Mouse (Mus musculus) forebrain, postnatal 0 days (tissue): ENCODE data around the gene Disc1. TPM values are rescaled to one million over a fixed set of nuclear protein-coding genes. Genes with fewer than 3 reads are reported as not detected.
A peak's percentile ranks its signal among the peaks of the same experiment; 100 is the strongest.

Experiments used
- ATAC-seq: fragments of 200-750 bp; cut with Nextera tagmentation; 2 replicates; pipeline ENCODE4 v1.8.0; 2017; ENCODE audit warnings: mild to moderate bottlenecking, moderate library complexity
- DNase-seq: peaks from one replicate; pipeline ENCODE4 v3.0.0-alpha.2; 2015
- H3K27ac ChIP-seq: fragments of 300-500 bp; sonication (generic); 2 replicates; pipeline ENCODE4 v1.5.1; 2014; ENCODE audit warnings: low read depth, mild to moderate bottlenecking, antibody characterized with exemption, low read length, moderate library complexity, mixed read lengths
- H3K27me3 ChIP-seq: fragments of 300-500 bp; sonication (generic); 2 replicates; pipeline ENCODE4 v1.6.1; 2014; ENCODE audit warnings: mild to moderate bottlenecking, low read length, mixed read lengths; ENCODE audit not compliant: insufficient read depth
- H3K36me3 ChIP-seq: fragments of 300-500 bp; sonication (generic); 2 replicates; pipeline ENCODE4 v1.6.1; 2014; ENCODE audit warnings: mild to moderate bottlenecking, moderate library complexity; ENCODE audit not compliant: insufficient read depth
- H3K4me1 ChIP-seq: fragments of 300-500 bp; sonication (generic); 2 replicates; pipeline ENCODE4 v1.6.1; 2014; ENCODE audit warnings: antibody characterized with exemption; ENCODE audit not compliant: insufficient read depth
- H3K4me2 ChIP-seq: fragments of 300-500 bp; sonication (generic); 2 replicates; pipeline ENCODE4 v1.6.1; 2014; ENCODE audit warnings: low read depth, mild to moderate bottlenecking, moderate library complexity
- H3K4me3 ChIP-seq: fragments of 300-500 bp; sonication (generic); 2 replicates; pipeline ENCODE4 v1.5.1; 2014; ENCODE audit warnings: low read depth, low read length, mixed read lengths
- H3K9ac ChIP-seq: fragments of 300-500 bp; sonication (generic); 2 replicates; pipeline ENCODE4 v1.6.1; 2014; ENCODE audit warnings: mild to moderate bottlenecking
- H3K9me3 ChIP-seq: fragments of 300-500 bp; sonication (generic); 2 replicates; pipeline ENCODE4 v1.6.1; 2016; ENCODE audit warnings: low read length
- CTCF ChIP-seq: sonication (generic); IDR thresholded peaks from 2 replicates; pipeline ENCODE4 v1.5.1; 2016; ENCODE audit warnings: antibody characterized with exemption, control low read depth, low read depth
- whole genome bisulfite sequencing: fragments of 180-500 bp; shearing (Covaris S2); extraction: QIAGEN DNeasy Blood & Tissue Kit; methylation state at CpG from one replicate; pipeline ENCODE4 v1.1.7; 2014; 5-methylcytosine and 5-hydroxymethylcytosine counted together
- polyA plus RNA-seq: library from polyadenylated mRNA; unstranded; fragments of >200 nt; fragmentation: Nextera tagmentation; extraction: Ambion mirVana; gene quantifications from 2 replicates; pipeline ENCODE4 v1.2.1, GENCODE M21; 2015
- total RNA-seq: library from RNA; depleted of rRNA; stranded (reverse); fragments of >200 nt; gene quantifications from 2 replicates; pipeline ENCODE4 v1.2.3, GENCODE M21; 2014

The Disc1 gene
- total and polyA plus RNA-seq, 2 experiments from 2014 or later = 0.73 to 6.4 TPM

- H3K36me3 ChIP-seq = no peaks in the 10 kb centered on the region
- H3K27me3 ChIP-seq = no peaks in the 10 kb centered on the region
- WGBS = 12% methylated on average over 10 of the region's 10 CpGs
- peaks cover 7% of the 10 kb centered on the region for H3K4me1 ChIP-seq
- H3K27ac ChIP-seq = peak overlapping the region; percentile 29; the same call in 1 of the 2 replicates
- H3K4me2 ChIP-seq = no peak overlapping the region
- no peak for TF ChIP-seq CTCF
- H3K4me3 ChIP-seq = no peak overlapping the region
- H3K9ac ChIP-seq = no peak overlapping the region
- DNase-seq (no peak), ATAC-seq (no peak)
- H3K9me3 ChIP-seq = no peaks in the 10 kb centered on the region
These were observed 80.9 kb downstream of the Disc1 start for GRCm38 (mm10) chr8:125134876-125135275.

- peak; percentile 97 for ATAC-seq
These were observed 85.7 kb downstream of the Disc1 start for GRCm38 (mm10) chr8:125139689-125140150.

GRCm38 (mm10) chr8:125140965-125141364, 87.0 kb downstream of the Disc1 start:
- ATAC-seq (no peak), DNase-seq (no peak)
- H3K27ac ChIP-seq = no peak overlapping the region
- H3K27me3 ChIP-seq = no peaks in the 10 kb centered on the region
- TF ChIP-seq CTCF = no peak
- no peak overlapping the region for H3K9ac ChIP-seq
- WGBS = 89% methylated on average over 7 of the region's 7 CpGs
- H3K4me3 ChIP-seq = no peak overlapping the region
- peaks cover 7% of the 10 kb centered on the region for H3K4me1 ChIP-seq
- no peak overlapping the region for H3K4me2 ChIP-seq
- no peaks in the 10 kb centered on the region for H3K9me3 ChIP-seq
- no peaks in the 10 kb centered on the region for H3K36me3 ChIP-seq

More at GRCm38 (mm10) chr8:125139689-125140150, 85.7 kb downstream of the Disc1 start:
- no peak overlapping the region for H3K9ac ChIP-seq
- no peak overlapping the region for H3K4me2 ChIP-seq
- peak overlapping the region; percentile 54 for H3K27ac ChIP-seq
- peak; percentile 65 for DNase-seq
- no peaks in the 10 kb centered on the region for H3K36me3 ChIP-seq
- H3K4me3 ChIP-seq = no peak overlapping the region
- H3K27me3 ChIP-seq = no peaks in the 10 kb centered on the region
- TF ChIP-seq CTCF = no peak
- no peaks in the 10 kb centered on the region for H3K9me3 ChIP-seq
- 35% methylated on average over 13 of the region's 13 CpGs for WGBS
- H3K4me1 ChIP-seq = peaks cover 7% of the 10 kb centered on the region

GRCm38 (mm10) chr8:125156863-125157640, 103.1 kb downstream of the Disc1 start:
- Histone ChIP-seq H3K4me2 (no peak overlapping the region), H3K9ac (no peak overlapping the region), H3K9me3 (no peaks in the 10 kb centered on the region), H3K36me3 (no peaks in the 10 kb centered on the region), H3K4me1 (no peaks in the 10 kb centered on the region), H3K4me3 (no peak overlapping the region), H3K27ac (no peak overlapping the region), H3K27me3 (no peaks in the 10 kb centered on the region)
- WGBS = 35% methylated on average over 20 of the region's 20 CpGs
- DNase-seq = no peak
- no peak for ATAC-seq
- no peak for TF ChIP-seq CTCF

- no peak overlapping the region for H3K4me2 ChIP-seq
- H3K36me3 ChIP-seq = no peaks in the 10 kb centered on the region
- ATAC-seq (no peak), DNase-seq (no peak)
- no peak overlapping the region for H3K4me3 ChIP-seq
- H3K27ac ChIP-seq = no peak overlapping the region
- no peak for TF ChIP-seq CTCF
- no peak overlapping the region for H3K9ac ChIP-seq
- H3K27me3 ChIP-seq = no peaks in the 10 kb centered on the region
- 88% methylated on average over 5 of the region's 5 CpGs for WGBS
- no peaks in the 10 kb centered on the region for H3K4me1 ChIP-seq
- no peaks in the 10 kb centered on the region for H3K9me3 ChIP-seq
These were observed 103.6 kb downstream of the Disc1 start for GRCm38 (mm10) chr8:125157641-125158005.

GRCm38 (mm10) chr8:125159387-125159786, 105.4 kb downstream of the Disc1 start:
- no peaks in the 10 kb centered on the region for H3K9me3 ChIP-seq
- 40% methylated on average over 12 of the region's 12 CpGs for WGBS
- ATAC-seq = peak; percentile 64; the same call in 1 of the 2 replicates
- no peak overlapping the region for H3K4me2 ChIP-seq
- H3K4me3 ChIP-seq = no peak overlapping the region
- H3K9ac ChIP-seq = no peak overlapping the region
- no peaks in the 10 kb centered on the region for H3K4me1 ChIP-seq
- no peak for TF ChIP-seq CTCF
- H3K27ac ChIP-seq = no peak overlapping the region
- no peaks in the 10 kb centered on the region for H3K36me3 ChIP-seq
- DNase-seq = no peak
- no peaks in the 10 kb centered on the region for H3K27me3 ChIP-seq

GRCm38 (mm10) chr8:125163491-125163890, 109.5 kb downstream of the Disc1 start:
- H3K27ac ChIP-seq = no peak overlapping the region

More at GRCm38 (mm10) chr8:125163491-125163890, 109.5 kb downstream of the Disc1 start:
- Histone ChIP-seq H3K36me3 (no peaks in the 10 kb centered on the region), H3K27me3 (no peaks in the 10 kb centered on the region), H3K4me2 (no peak overlapping the region), H3K4me1 (no peaks in the 10 kb centered on the region), H3K4me3 (no peak overlapping the region), H3K9me3 (no peaks in the 10 kb centered on the region), H3K9ac (no peak overlapping the region)
- DNase-seq = no peak
- no peak for TF ChIP-seq CTCF
- WGBS = 85% methylated on average over 10 of the region's 10 CpGs
- no peak for ATAC-seq
